Mouse (Mus musculus) cerebellum, postnatal 14 days (tissue): Measurements from ENCODE around the gene Bach2.

ENCODE experiments used
- DNase-seq, 2 experiments: peaks; one replicate each; pipeline ENCODE4 v3.0.0; 2021; ENCODE audit warnings: mixed read lengths in 2 of 2

Bach2 gene

DNA sequence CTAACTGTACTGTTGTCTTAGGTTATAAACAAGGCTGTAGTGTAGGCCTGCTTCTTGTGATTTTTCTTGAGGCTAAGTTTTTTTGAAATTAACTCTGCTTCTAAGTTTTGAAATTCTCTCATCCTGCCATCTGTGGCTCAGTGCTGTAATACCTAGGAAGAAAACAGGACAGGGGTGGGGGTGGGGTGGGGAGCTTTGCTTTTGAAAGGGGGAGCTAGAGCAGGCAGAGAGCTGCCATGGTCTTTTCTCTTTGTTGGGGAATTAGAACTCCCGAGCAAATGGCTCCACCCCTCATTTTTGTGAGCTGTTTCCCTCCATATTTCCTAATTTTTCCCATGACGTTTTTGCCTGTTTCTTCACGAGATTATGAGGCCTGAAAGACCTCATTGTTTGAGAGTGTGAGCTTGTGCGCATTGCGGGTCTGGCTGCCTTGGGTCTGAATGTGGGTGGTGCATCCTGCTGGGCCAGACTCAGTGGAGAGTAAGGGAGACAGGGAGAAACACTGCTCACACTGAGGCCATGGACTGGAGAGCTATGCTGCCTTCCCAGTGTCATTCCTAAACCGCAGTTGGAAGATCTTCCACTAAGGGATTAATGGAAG is 58.6 kb downstream of the Bach2 start:
- no peak for DNase-seq

DNA sequence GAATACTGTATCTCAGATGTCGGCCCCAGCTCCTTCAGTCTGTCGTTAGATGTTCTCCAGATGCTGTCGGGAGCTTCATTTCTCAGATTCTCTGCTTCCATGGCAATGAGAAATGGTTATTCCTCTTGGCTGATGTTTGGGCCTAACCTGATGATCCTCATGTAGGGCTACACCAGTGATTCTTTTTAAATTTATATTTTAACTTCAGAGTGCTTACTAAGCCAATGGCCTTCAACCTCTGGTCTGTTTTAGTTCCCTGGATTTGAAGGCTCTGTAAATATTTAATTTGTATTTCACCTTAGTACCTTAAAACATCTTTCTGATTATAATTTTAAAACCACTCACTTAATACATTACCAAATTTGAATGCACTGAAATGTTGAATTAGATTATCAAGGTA is 60.6 kb downstream of the Bach2 start:
- no peak for DNase-seq

DNA sequence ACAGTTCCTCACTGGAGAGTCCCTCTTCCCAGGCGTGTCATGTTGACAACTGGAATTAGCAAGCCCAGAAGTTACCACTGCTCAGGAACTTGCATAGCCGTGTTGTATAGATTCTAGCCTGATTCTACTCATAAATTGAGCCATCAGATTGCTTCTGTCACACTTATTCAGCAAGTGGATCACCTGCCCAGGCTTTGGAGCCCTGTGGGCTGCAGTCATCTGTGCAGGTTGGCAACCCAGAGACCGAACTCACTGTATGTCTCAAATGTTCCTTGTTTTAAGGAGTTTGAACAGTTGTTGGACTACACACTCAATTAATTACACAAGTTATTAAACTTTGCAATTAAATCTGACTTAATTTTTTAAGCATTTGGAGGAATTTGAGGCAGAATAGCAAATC is 61.4 kb downstream of the Bach2 start:
- DNase-seq, result peak; percentile 47 to 52

DNA sequence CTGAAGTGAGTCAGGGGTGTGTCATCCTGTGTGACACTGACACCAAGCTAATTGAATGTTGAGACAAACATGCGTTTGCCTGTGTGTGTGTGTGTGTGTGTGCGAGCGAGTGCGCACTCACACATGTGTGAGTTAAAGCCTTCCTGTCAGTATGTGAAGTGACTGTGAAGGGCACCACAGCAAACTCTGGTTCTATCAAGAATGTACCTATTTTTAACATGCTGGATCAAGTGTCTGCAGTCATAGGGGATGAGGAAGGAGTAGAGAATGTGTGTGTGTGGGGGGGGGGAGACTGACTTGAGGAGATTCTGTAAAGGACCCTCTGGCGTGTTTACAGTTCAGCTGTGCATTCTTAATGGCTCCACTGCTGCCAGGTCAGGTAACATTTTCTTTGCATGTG is 64.1 kb downstream of the Bach2 start:
- DNase-seq, result no peak

DNA sequence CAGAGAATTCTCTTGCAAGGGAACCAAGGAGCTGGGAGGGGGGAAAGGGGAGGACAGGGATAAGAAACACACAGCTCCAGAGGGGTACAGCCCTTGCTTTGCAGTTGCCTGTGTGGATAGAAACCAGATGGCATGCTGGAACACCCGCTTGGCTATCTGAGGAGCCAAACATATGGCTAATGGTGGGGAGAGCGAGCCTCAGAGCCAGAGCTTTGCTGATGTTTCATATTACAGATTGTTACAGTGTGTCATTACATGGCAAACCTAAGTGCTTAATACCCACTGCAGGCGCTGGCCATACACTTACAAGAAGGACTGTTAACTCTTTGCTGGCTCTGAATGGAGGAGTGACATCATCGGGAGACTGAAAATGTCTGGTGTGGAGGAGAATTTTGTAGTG is 64.5 kb downstream of the Bach2 start:
- peak; percentile 61 to 70 for DNase-seq

DNA sequence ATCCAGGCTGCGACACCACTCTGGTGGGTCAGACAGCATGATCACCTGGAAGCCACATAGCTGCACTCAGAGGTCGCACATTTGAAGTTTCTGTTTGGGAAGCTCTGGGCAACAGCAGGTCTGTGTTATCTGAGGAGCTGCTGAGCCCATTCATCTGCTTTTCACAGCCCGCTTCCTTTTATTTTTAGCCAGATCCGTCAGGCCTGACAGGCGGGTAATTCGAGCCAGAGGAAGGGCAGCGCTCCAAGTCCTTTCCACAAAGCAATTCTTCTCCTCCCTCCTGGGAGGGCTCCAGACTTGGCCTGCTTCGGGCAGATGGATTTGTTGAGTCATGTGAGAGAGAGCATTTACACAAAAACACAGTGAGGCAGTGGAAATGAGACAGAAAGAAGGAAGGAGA is 65.1 kb downstream of the Bach2 start:
- peak; percentile 97 to 98 for DNase-seq

DNA sequence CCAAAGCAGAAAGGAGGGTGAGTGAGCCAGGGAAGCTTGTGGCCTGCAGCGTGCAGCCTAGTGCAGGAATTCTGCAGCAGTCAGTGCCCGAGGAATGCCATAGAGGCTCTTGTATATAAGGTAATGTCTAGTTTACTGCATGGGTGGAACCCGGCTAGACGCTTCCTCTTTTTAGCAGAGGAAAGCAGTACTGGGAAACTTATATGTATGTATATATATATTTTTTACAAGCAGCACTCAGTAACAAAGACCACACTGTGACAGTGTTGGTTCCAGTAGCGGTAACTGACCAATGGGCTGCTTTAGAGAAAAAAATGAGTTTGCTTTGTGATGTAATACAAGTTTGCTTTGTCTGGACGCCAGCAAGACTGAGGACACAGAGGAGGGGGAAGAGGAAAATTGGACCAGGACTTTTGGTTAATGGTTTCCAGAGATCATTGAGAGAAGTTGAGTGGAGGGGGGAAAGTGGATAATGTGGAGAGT is 65.7 kb downstream of the Bach2 start:
- peak in 1 of 2 experiments; percentile 25 for DNase-seq

DNA sequence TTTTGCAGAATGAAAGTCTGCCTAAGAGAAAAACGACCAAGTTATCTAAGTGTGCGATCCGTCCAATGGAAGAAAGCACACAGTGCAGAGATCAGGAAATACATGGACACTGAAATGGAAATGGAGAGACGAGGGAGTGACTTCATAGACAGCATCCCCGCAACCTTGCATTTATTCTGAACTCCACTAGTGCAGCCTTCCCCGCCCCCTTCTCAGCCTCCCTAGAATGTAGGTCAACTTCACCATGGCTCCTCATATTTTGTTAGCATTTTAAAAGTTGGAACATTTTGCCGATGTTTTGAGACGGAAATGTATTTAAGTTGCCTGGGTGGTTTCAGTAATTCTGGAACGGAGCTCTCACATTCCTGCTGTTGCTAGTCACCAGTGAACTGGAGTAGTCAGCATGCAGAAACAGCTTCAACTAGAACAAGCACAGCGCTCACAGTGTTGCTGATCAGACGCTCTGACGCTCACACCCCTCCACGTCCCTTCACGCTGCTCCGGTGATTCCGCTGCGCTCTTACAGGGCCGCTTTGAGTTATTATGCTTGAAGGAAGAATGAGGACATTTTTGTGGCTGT is 66.5 kb downstream of the Bach2 start:
- no peak for DNase-seq

DNA sequence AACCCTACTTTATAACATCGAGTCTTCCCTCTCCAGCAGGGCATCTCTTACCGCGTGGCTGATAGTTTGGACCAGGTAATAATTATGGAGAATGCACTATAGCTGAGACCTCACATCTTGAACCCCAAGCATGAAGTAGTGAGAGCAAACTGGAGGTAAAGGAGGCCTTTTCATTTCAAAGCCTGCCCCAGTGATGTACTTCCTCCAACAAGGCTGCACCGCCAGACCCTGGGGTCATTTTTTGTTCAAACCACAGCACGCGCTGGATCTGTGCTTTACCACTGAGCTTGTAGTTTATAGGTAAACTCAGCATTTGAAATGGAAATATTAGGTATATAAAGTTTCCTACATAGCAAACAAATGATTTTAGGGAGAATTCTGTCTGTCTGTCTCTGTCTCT is 67.1 kb downstream of the Bach2 start:
- DNase-seq, result no peak

DNA sequence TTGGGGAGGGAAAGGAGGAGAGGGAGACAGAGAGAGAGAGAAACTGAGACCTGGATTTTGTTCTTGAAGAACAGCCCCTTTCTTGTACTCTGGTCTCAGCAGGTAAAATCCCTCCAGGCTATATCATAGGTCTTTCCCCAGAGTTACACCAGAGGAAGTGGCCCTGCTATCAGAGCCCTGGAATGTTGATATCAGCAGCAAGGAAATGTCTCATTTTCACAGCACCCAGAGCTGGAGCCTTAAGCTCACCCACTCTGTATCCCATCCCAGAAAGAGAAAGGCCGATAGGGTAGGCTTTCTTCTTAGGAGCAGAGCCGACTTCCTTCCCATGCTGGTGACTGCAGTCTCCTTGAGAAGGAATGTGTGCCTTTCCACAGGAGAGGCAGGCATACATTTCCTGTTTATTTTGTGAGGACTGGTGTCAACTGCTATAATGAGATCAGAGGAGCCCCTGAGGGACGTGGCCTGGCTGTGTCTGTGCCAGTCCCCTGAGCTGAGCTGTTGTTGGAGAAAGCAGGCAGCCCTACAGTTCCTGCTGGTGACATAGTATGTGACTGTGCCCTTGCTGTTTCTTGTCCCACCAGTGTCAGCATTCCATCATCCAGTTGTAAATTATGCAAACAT is 67.7 kb downstream of the Bach2 start:
- DNase-seq, result no peak

DNA sequence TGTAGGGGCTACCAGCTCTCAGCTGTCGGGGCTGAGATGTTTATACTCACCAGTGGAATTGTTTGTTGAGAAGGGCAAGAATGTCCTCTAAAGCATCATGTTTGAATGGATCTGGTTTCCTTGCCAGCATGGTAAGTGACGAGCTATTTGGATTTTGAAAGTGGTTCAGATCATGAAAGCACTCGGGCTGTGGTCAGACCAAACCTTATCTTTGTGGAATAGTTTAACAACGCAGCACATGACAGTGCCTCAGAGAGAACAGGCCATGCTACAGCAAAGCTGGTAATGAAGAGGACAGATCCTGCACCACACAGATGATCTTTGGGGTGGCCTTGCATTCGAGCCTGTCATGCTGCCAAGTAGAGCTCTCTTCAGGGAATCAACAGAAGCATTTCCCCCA is 68.6 kb downstream of the Bach2 start:
- DNase-seq, result no peak

DNA sequence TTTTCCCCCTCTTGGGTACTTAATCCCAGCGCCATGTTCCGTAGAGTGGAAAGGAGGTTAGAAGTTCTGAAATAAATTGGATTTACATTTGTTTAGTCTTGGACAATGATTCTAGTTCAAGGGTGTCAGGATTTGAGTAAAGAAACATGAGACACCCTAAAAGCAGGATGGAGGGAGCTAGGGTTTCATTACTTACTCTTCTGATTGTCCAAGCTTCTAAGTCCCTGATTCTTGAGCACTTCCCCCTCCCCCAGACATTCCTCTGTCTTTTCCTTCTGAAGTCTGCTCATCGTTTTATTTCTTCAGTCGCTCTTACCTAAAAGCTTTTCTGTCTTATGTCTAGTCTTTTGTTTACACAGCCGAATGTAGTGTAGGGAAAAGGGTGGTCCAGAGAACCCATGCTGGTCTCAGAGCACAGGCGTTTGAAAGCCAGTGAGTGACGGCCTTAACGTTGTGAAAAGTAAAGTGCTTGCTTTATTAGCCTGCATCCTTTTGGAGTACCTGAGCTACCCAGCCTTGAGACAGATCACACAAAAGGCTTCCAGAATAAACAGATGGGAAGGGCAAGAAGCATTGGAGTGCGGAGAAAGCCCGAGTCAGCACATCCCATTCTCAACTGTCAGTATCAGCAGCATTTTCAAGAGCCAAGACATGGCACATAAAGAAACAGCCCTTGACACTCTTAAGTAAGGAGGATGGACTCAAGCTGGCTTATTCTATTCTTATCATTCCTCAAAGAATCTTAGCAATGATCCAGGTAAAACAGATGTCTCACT is 73.8 kb downstream of the Bach2 start:
- DNase-seq, result no peak

DNA sequence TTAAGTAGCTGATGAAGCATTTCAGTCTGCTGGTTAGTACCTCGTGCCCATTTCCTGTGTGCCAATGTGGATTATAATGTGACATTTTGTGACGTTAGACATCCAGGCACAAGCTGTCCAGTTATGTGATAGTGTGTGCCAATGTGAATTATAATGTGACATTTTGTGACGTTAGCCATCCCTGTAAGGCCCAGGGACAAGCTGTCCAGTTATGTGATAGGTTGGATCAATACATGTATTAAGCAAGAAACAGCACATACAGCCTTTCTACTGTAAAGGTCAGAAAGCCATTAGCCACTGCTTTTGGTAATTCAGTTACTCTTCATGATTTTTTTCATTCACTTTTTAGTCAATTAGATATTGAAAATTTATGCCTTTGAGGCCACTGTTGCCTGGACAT is 76.3 kb downstream of the Bach2 start:
- DNase-seq, result no peak

DNA sequence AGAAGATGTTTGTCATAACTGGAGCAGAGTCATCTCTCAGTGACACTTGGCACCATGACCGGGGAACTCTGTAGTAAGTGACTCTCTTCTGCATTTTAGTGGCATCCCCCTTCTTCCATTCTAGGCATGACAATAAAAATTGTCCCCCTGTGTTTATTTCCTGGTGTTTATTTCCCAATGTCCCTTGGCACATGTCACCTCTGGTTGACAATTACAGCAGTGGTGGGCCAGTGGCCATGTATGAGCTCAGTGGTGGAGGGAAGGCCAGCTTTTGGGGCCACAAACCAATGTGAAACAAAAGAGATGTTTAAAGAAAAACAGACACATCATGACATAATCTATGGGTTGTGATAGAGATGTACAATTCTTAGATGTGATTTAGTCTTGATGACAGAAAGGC is 80.0 kb downstream of the Bach2 start:
- no peak for DNase-seq

DNA sequence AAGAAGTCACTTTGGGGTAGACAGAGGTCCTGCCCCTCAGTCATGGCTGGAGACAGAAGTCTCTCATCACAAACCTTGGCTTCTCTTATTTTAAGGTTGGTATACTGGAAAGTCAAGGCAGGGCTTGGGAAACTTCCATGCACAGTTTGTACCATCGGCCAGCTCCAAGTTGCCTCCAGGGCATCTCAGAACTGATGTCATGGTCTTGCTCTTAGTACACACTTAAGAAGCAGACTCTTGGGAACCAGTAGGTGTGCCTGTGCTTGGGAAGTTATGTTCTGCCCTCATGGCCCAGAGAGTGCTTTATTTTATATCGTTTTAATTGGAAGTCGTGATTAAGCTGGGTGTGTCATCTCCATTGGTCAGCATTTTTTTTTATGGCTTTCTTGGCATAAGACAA is 80.7 kb downstream of the Bach2 start:
- no peak for DNase-seq

DNA sequence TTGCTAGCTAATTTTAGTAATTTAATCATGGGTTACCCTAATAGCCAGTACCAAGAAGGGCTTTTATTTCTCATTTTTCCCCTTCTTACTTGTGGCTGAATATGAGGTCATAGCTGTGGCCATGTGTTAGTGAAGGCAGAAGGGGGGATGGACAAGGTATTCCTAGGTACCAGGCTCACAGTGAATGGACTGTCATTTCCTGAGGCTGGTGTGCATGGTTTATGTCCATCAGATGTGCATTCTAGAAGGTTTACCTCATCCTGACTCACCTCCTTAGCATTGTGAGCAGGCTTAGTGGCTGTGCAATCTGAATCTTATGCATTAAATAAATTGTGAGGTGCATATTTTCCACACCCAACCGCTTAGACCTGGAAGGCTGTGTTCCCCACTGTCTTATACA is 81.4 kb downstream of the Bach2 start:
- DNase-seq, result no peak

DNA sequence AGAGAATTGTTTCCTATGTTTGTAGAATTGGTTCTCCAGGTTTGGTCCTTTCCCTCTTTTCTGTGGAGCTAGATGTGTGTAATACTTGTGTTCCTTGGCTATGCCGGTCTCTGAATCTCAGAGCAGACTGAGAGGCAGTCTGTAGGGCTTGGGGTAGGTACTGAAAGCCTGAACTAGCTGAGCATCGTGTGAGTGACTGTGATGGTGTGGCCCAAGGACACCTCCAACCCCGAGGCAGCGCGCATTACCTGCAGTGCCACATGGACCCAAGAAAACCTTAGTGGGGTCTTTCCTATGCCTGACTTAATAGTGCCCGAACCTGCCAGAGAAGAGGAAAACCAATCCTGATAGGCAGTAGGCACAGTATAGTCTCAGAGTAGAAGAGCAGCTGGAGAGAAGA is 85.5 kb downstream of the Bach2 start:
- no peak for DNase-seq

DNA sequence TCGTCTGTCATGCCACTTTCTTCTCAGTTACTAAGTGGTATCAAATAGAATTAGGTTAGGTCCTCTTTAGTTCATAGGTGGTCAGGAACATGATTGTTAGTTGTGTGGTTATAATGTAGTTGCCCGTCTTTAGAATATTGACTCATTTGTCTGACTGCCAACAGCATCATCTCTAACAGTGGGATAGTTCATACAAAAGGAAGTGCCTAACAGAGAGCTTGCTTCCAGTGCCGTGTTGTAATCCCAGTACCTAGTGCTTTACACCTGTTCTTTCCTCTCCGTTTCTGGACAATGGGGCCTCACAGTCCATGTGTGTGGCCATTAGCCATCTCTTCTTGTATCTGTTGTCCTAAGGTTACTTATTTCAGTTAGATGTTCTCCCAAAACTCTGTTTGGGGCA is 86.4 kb downstream of the Bach2 start:
- DNase-seq, result peak in 1 of 2 experiments; percentile 29

DNA sequence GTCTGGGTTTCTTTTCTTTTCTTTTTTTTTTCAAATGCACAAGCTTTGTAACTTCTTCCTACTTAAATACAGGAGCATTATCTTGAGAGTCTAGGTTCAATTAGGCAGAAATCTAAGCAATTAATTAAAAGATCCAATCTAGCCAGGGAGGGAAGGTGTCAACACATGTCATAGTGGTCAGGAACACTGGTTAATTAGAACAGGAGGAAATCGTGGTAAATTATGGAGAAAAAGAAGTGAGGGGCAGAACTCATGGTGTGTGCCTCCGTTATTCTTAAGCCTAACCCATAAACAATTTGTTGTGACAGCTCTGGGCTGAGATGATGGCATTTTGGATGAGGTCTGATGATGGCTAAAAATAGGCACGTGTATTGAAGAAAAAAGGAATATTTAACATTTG is 87.0 kb downstream of the Bach2 start:
- no peak for DNase-seq

DNA sequence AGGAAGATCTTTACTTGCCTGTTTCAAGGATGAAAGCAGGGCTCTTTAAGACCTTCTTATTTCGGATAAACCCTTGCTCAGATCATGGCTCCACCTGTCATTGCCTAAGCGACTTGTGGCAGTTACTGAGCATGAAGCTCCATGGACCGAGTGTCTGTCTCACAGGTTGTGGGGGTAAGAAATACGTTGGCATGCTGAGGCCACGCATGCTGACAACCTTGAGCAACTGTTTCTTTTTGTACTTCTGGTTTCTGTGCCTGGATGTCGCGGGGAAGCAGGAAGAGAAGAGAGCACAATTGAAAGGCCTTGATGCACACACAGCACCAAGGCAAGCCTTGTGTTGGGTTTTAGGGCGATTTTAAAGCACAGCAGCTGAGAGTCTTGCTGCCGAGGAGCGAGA is 87.7 kb downstream of the Bach2 start:
- DNase-seq, result peak in 1 of 2 experiments; percentile 20

DNA sequence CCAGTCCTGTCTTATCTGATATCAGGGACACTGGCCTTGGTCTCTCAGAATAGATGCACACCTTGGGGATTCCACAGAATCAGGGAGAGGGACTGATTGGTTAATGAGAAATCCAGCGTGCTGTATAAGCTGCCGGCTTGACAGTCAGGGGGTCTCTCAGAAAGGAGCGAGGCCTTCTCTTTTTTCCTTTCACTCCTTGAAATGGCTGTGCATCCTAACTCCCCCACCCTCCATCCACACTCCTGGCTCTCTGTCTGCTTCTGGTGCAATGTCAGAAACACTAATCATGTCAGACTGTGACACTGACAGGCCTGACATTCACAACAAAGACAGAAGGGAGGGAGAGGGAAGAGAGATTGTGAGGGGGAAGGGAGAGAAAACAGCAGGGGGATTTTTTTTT is 88.3 kb downstream of the Bach2 start:
- peak in 1 of 2 experiments; percentile 15 for DNase-seq

DNA sequence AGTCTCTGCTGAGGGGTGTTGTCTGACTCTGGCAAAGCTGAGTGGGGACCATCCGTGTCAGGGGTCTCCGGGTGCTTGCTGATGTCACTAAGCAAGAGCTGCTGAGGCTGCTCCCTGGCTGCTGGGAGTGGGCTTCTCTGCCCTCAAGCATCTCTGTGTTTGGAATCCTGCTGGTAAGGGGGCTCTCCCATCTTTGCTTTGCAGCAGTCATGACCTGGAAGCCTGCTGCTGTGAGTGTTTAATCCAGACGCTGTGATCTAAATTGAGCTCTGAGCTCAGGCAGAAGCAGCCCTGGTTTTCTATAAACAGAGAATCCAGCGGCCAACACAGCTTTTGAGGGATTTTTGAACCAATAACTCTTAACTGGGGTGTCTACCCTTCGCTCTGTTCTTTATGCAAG is 89.0 kb downstream of the Bach2 start:
- no peak for DNase-seq

DNA sequence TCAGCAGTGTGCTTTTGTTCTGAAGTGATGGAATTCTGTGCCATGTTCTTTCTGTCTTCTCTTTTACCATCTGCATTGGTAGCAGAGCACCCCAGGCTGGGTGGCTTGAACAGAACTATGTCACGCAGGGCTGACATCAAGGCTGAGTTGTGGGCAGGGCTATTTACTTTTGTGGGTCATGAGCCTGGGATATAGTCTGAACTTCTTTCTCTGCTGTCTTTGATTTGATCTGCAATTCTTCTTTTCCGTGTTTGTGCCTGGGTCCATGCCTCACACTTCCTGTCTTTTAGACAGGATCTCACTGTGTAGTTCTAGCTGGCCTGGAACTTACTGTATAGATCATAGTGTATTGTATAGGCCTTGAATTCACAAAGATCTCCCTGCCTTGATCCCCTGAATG is 90.0 kb downstream of the Bach2 start:
- no peak for DNase-seq
